Mouse (Mus musculus) heart, embryonic 14.5 days (tissue): ENCODE measurements around the gene Chil1. TPM values are rescaled to one million over a fixed set of nuclear protein-coding genes. Genes with fewer than 3 reads are reported as not detected.

Experiments
- ATAC-seq: fragments of 200-750 bp; cut with Nextera tagmentation; 2 replicates; pipeline ENCODE4 v1.8.0; 2017; ENCODE audit warnings: low read depth, moderate TSS enrichment; ENCODE audit not compliant: insufficient number of reproducible peaks, insufficient read depth, low FRiP score
- H3K27ac ChIP-seq, 2 experiments: fragments of 200-500 bp in 1 of 2; fragments of 300-500 bp in 1 of 2; sonication (generic) in 1 of 2; replicated peaks in 1 of 2; 2 replicates each; pipeline ENCODE4 v1.5.1; 2012 to 2014; ENCODE audit warnings: low read depth in 2 of 2, low read length in 2 of 2, control low read depth in 1 of 2, mild to moderate bottlenecking in 1 of 2, mixed read lengths in 1 of 2; ENCODE audit not compliant: control insufficient read depth in 1 of 2, insufficient read depth in 1 of 2
- H3K27me3 ChIP-seq: fragments of 300-500 bp; sonication (generic); 2 replicates; pipeline ENCODE4 v1.6.1; 2014; ENCODE audit warnings: mild to moderate bottlenecking, low read length, control low read depth; ENCODE audit not compliant: control insufficient read depth, insufficient read depth
- H3K36me3 ChIP-seq: fragments of 300-500 bp; sonication (generic); 2 replicates; pipeline ENCODE4 v1.6.1; 2014; ENCODE audit warnings: mild to moderate bottlenecking, control low read depth, low read length, mixed read lengths; ENCODE audit not compliant: control insufficient read depth, insufficient read depth
- H3K4me1 ChIP-seq, 2 experiments: fragments of 200-500 bp in 1 of 2; fragments of 300-500 bp in 1 of 2; sonication (generic) in 1 of 2; 2 replicates each; pipeline ENCODE4 v1.6.1; 2012 to 2014; ENCODE audit warnings: low read length in 2 of 2, control low read depth in 1 of 2, mixed read lengths in 1 of 2; ENCODE audit not compliant: control insufficient read depth in 2 of 2, insufficient read depth in 2 of 2
- H3K4me2 ChIP-seq: fragments of 300-500 bp; sonication (generic); 2 replicates; pipeline ENCODE4 v1.6.1; 2014; ENCODE audit warnings: mild to moderate bottlenecking, low read length
- H3K4me3 ChIP-seq, 2 experiments: fragments of 200-500 bp in 1 of 2; fragments of 300-500 bp in 1 of 2; sonication (generic) in 1 of 2; 2 replicates each; pipeline ENCODE4 v1.5.1; 2012 to 2014; ENCODE audit warnings: low read length in 2 of 2, mild to moderate bottlenecking in 2 of 2, control low read depth in 1 of 2, low read depth in 1 of 2, moderate library complexity in 1 of 2; ENCODE audit not compliant: control insufficient read depth in 1 of 2, insufficient read depth in 1 of 2
- H3K9ac ChIP-seq: fragments of 300-500 bp; sonication (generic); 2 replicates; pipeline ENCODE4 v1.6.1; 2014; ENCODE audit warnings: mild to moderate bottlenecking, low read length
- H3K9me3 ChIP-seq: fragments of 300-500 bp; sonication (generic); 2 replicates; pipeline ENCODE4 v1.6.1; 2016; ENCODE audit warnings: low read length, control low read depth; ENCODE audit not compliant: control insufficient read depth
- WGBS: fragments of 180-500 bp; shearing (Covaris S2); extraction: QIAGEN DNeasy Blood & Tissue Kit; methylation state at CpG from one replicate; pipeline ENCODE4 v1.1.7; 2014; 5-methylcytosine and 5-hydroxymethylcytosine counted together
- polyA plus RNA-seq: library from polyadenylated mRNA; unstranded; fragments of >200 nt; fragmentation: Nextera tagmentation; extraction: Ambion mirVana; gene quantifications from 2 replicates; pipeline ENCODE4 v1.2.1, GENCODE M21; 2014

The Chil1 gene
- polyA plus RNA-seq, 1 experiment from 2014 or later, result 1.5 TPM

DNA sequence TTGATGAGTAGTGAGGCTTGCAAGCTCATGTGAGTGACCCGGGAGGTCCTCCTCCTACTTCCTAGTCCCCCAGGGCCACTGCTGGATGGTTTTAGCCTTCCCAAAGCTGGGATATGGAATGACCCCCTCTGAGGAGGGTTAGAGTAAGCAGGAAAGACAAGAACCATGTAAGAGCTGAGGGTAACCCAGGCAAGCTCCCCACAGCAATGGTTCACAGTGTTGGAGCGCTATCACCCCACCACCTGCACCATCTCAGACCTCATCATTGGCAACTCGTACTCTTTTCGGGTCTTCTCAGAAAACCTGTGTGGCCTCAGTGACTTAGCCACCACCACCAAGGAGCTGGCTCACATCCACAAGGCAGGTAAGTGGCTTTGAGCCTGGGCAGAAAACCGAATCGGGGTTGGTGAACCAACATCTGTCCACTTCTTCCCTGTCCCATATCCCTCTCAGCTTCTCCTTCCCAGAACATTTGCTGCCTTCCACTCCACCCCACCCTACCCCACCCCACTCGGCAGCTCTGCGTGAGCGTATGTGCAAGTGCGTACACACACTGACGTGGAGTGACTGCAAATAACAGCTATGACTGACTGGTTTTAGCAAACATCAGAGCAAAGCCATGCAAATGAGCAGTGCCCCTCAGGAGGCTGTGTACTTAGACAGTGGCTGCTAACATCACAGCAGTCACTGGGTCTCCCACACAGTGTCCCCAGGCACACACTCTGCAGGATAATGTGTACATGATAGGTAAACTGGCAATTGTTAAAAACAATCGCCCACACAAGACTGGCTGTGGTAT is 16.4 kb downstream of the Chil1 start:
- peaks cover 28 to 29% of the 10 kb centered on the region in 2 experiments for H3K4me1 ChIP-seq
- H3K4me3 ChIP-seq, result no peak overlapping the region
- no peaks in the 10 kb centered on the region for H3K27me3 ChIP-seq
- ATAC-seq, result no peak
- WGBS, result 90% methylated on average over 12 of the region's 12 CpGs
- H3K9ac ChIP-seq, result no peak overlapping the region
- H3K27ac ChIP-seq, result no peak overlapping the region
- no peaks in the 10 kb centered on the region for H3K36me3 ChIP-seq
- H3K9me3 ChIP-seq, result no peaks in the 10 kb centered on the region
- H3K4me2 ChIP-seq, result no peak overlapping the region

DNA sequence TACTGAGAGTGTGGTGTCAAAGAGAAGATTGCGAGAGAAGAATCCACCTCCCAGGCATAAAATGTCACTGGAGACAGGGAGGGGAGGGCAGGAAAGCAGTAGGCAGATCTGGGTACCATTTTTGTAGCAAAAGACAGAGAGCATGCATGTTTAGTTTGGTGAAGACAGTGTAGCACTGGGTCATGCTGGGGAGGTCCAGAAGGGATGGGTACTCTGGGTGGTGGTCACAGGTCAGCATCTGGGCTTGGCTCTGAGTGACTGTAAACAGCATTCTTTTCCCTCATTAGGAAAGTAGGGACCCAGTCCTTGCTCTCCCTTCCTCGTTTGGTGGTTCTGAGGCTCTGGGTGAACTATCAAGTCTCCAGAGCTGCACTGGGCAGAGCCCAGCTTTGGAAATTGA is 18.5 kb downstream of the Chil1 start:
- no peak overlapping the region for H3K4me3 ChIP-seq
- H3K9me3 ChIP-seq, result no peaks in the 10 kb centered on the region
- ATAC-seq, result no peak
- no peaks in the 10 kb centered on the region for H3K27me3 ChIP-seq
- no peak overlapping the region for H3K27ac ChIP-seq
- WGBS, result 58% methylated on average over 2 of the region's 2 CpGs
- H3K9ac ChIP-seq, result no peak overlapping the region
- H3K36me3 ChIP-seq, result no peaks in the 10 kb centered on the region
- H3K4me1 ChIP-seq, result peaks cover 12 to 17% of the 10 kb centered on the region in 2 experiments
- no peak overlapping the region for H3K4me2 ChIP-seq

DNA sequence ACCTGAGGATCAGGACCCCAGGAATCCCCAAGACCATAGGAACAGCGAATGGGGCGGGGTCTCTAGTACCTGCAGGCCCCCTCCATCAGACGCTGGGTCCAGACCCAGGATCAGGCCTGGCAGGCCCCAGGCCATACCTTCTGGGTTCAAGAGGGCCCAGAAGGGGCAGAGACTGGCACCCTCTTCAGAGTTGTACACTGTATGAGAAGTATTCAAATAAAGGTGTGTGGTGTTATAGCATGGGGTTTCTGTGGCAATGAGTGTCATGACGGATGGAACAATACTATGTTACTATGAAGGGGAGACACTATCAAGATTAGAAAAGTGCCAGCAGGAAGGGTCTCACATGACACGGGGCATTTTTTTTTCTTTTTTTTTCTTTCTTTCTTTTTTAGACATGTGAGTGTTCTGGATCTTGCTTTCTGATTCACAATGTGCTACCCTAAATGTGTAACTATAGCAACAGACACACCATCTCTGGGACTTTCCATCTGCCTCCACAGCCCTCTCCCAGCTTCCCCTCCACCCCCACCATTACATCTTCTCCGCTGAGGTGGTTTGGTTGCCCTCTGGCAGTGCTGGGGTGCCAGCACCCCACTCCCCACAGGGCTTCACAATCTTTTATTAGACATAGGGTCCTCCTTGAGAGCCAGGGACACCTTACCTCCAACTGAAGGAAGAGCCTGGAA is 19.2 kb downstream of the Chil1 start:
- H3K9ac ChIP-seq, result no peak overlapping the region
- H3K4me2 ChIP-seq, result no peak overlapping the region
- H3K4me3 ChIP-seq, result no peak overlapping the region
- no peaks in the 10 kb centered on the region for H3K27me3 ChIP-seq
- H3K36me3 ChIP-seq, result no peaks in the 10 kb centered on the region
- 90% methylated on average over 6 of the region's 6 CpGs for WGBS
- no peak for ATAC-seq
- H3K4me1 ChIP-seq, result peaks cover 11 to 17% of the 10 kb centered on the region in 2 experiments
- no peaks in the 10 kb centered on the region for H3K9me3 ChIP-seq
- H3K27ac ChIP-seq, result no peak overlapping the region

DNA sequence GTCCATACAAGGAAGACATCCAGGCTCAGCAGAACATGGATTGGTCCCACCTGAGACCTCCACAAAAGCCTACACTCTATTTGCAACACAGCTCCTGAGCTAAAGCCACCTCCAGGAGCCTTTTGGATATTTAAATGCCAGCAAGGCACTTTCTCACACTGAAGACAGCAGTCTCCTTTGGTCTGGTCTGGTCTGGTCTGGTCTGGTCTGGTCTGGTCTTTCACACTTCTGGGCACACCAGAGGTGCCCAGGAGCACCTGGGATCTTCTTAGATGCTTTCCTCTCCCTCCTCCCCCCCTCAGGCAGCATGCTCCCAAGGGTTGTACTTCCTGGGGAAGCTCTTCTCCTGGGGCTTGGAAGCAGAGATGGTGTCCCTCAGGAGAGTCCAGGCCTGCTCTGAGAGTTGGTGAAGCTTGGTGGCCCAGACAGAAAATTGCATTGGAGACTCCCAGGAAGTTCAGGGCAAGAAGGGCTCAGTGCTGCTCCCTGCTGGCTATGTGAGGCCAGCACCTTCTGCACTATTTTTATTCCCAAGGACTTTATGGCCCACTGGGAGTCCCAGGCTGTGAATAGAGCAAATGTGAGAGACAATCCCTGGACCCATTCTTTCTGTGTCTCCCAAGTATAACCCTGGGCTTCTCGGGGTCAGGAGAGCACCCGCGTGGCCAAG is 19.9 kb downstream of the Chil1 start:
- no peak overlapping the region for H3K4me2 ChIP-seq
- H3K27ac ChIP-seq, result no peak overlapping the region
- ATAC-seq, result no peak
- 52% methylated on average over 3 of the region's 3 CpGs for WGBS
- no peaks in the 10 kb centered on the region for H3K36me3 ChIP-seq
- no peak overlapping the region for H3K9ac ChIP-seq
- H3K4me3 ChIP-seq, result no peak overlapping the region
- no peaks in the 10 kb centered on the region for H3K27me3 ChIP-seq
- H3K4me1 ChIP-seq, result peaks cover 10 to 16% of the 10 kb centered on the region in 2 experiments
- no peaks in the 10 kb centered on the region for H3K9me3 ChIP-seq

DNA sequence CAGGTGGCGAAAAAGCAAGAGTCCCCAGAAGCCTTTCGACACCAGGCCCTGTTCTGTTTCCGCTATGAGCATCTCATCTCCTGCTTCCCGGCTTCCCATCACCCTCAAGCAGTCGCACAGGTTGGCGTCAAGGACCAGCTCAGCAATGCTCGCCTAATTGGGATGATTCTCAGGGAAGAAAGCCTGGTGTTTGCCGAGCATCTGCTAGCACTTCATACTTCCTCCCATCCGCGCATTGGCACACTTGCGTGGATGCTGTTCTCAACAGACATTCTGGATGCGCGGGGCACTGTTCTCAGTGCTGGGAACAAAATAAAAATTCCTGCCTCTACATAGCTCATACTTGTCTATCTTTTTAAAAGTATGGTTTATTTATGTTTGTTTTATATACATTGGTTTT is 22.3 kb downstream of the Chil1 start:
- H3K27me3 ChIP-seq, result no peaks in the 10 kb centered on the region
- H3K4me3 ChIP-seq, result no peak overlapping the region
- no peak overlapping the region for H3K27ac ChIP-seq
- no peak overlapping the region for H3K4me2 ChIP-seq
- no peak overlapping the region for H3K9ac ChIP-seq
- H3K9me3 ChIP-seq, result no peaks in the 10 kb centered on the region; the same call in 1 of the 2 replicates
- ATAC-seq, result no peak
- 85% methylated on average over 13 of the region's 13 CpGs for WGBS
- H3K4me1 ChIP-seq, result peaks cover 10 to 16% of the 10 kb centered on the region in 2 experiments
- H3K36me3 ChIP-seq, result no peaks in the 10 kb centered on the region

DNA sequence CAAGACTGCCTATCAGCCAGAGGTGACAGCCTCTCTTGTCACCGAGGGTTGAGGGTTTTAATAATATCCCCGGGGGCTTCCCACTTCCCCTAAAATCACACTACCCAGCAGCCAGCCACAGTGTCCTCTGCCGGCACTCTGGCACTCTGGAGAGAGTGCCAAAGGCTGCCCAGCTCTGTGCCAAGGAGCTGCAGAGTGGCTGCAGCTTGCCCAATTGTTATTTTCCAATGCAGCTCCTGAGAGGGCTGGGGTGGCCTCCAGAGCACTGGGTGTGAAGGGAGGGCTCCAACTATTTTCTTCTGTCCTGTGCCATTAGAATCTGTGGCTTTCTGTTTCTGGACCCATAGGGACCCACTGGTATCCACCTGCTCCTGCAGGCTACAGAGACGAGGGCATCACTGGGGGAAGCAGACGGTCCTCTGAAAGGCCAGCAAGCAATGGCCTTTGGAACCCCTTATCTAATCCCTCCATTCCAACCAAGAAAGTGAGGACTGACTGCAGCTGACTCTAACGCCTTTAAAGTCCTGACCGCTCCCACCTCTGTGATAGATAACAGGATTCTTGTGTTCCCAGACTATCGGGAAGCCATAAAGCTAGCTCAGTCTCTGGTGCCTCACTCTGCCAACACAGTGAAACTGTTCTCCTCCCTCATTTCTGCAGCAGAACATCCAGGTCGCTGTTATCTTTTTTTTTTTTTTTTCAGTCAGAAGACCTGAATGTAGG is 23.5 kb downstream of the Chil1 start:
- WGBS, result 7% methylated on average over 9 of the region's 9 CpGs
- H3K27me3 ChIP-seq, result no peaks in the 10 kb centered on the region
- peaks cover 12 to 16% of the 10 kb centered on the region in 2 experiments for H3K4me1 ChIP-seq
- no peaks in the 10 kb centered on the region for H3K36me3 ChIP-seq
- H3K9me3 ChIP-seq, result no peaks in the 10 kb centered on the region; the same call in 1 of the 2 replicates
- ATAC-seq, result no peak
- H3K4me3 ChIP-seq, result no peak overlapping the region
- H3K27ac ChIP-seq, result no peak overlapping the region; a peak in 1 of 4 replicates
- no peak overlapping the region; the same call in 1 of the 2 replicates for H3K9ac ChIP-seq
- no peak overlapping the region for H3K4me2 ChIP-seq

DNA sequence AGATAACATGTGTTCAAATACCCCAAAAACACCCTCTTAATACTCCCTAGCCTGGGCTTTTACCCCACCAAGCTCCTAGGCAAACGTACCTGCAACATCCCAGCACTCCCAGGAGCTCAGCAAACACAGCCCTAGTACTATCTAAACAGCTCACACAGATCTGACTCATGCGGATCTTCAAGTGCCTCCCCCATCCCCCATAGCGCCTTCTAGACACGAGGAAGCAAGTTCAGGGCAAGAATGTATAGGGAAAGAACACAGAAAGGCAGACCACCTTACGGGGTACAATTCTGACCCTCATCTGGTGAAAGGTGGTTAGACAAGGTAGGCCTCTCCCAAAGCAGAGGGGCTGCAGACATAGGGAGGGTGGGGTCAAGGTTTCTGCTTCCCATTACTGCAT is 24.1 kb downstream of the Chil1 start:
- H3K36me3 ChIP-seq, result no peaks in the 10 kb centered on the region
- H3K9ac ChIP-seq, result no peak overlapping the region; the same call in 1 of the 2 replicates
- 26% methylated on average over 5 of the region's 5 CpGs for WGBS
- peaks cover 14 to 16% of the 10 kb centered on the region in 2 experiments for H3K4me1 ChIP-seq
- no peak overlapping the region for H3K27ac ChIP-seq
- H3K4me2 ChIP-seq, result no peak overlapping the region
- no peaks in the 10 kb centered on the region for H3K27me3 ChIP-seq
- no peak for ATAC-seq
- H3K4me3 ChIP-seq, result no peak overlapping the region
- no peaks in the 10 kb centered on the region; the same call in 1 of the 2 replicates for H3K9me3 ChIP-seq
